Mouse (Mus musculus) heart, embryonic 16.5 days (tissue): ENCODE results near the gene Lce1g. TPM values are rescaled to one million over a fixed set of nuclear protein-coding genes. Genes with fewer than 3 reads are reported as not detected.

Experiments used
- ATAC-seq: fragments of 200-750 bp; cut with Nextera tagmentation; replicated peaks from 2 replicates; pipeline ENCODE4 v1.8.0; 2017; ENCODE audit warnings: moderate number of reproducible peaks; ENCODE audit not compliant: insufficient read depth, low FRiP score; ENCODE audit errors: extremely low read depth
- H3K27ac ChIP-seq: fragments of 300-500 bp; sonication (generic); 2 replicates; pipeline ENCODE4 v1.5.1; 2014; ENCODE audit warnings: mild to moderate bottlenecking, low read length, control low read depth, moderate library complexity
- H3K27me3 ChIP-seq: fragments of 300-500 bp; sonication (generic); 2 replicates; pipeline ENCODE4 v1.6.1; 2014; ENCODE audit warnings: low read length, mixed read lengths; ENCODE audit not compliant: control insufficient read depth, insufficient read depth
- H3K36me3 ChIP-seq: fragments of 300-500 bp; sonication (generic); 2 replicates; pipeline ENCODE4 v1.6.1; 2014; ENCODE audit not compliant: control insufficient read depth, insufficient read depth
- H3K4me1 ChIP-seq: fragments of 300-500 bp; sonication (generic); 2 replicates; pipeline ENCODE4 v1.6.1; 2014; ENCODE audit warnings: low read length, mixed read lengths; ENCODE audit not compliant: control insufficient read depth, insufficient read depth
- H3K4me2 ChIP-seq: fragments of 300-500 bp; sonication (generic); 2 replicates; pipeline ENCODE4 v1.6.1; 2014; ENCODE audit warnings: low read depth, mild to moderate bottlenecking, control low read depth, low read length
- H3K4me3 ChIP-seq: fragments of 300-500 bp; sonication (generic); 2 replicates; pipeline ENCODE4 v1.5.1; 2014; ENCODE audit warnings: mild to moderate bottlenecking, control low read depth, low read length
- H3K9ac ChIP-seq: fragments of 300-500 bp; sonication (generic); 2 replicates; pipeline ENCODE4 v1.6.1; 2014; ENCODE audit warnings: low read length, control low read depth
- H3K9me3 ChIP-seq: fragments of 300-500 bp; sonication (generic); replicated peaks from 2 replicates; pipeline ENCODE4 v1.6.1; 2016; ENCODE audit warnings: low read length; ENCODE audit not compliant: control insufficient read depth
- WGBS: fragments of 180-500 bp; shearing (Covaris S2); extraction: QIAGEN DNeasy Blood & Tissue Kit; methylation state at CpG from one replicate; pipeline ENCODE4 v1.1.7; 2014; 5-methylcytosine and 5-hydroxymethylcytosine counted together
- polyA plus RNA-seq: library from polyadenylated mRNA; unstranded; fragments of >200 nt; fragmentation: Nextera tagmentation; extraction: Ambion mirVana; gene quantifications from 2 replicates; pipeline ENCODE4 v1.2.1, GENCODE M21; 2015

Lce1g gene
- polyA plus RNA-seq: 0.16 TPM in 1 of 2 replicates, not detected in the other

DNA sequence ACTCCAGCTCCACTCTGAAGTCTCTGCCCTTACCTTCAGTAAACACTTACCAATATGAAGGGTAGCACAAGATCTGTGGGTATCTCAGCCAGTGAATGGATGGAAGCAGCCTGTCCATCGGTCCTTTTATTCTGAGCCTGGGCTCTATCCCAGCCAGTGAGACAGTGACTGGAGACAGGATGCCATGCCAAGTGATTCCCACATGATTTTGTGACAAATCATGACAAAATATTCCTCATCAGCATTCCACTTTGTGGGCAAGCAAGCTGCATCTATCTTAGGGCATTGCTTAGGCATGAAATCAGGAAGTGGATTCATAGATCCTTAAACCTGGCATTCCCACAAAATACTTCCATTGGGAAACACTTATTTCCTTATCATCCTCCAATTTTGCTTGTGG, at the start of gene Lce1g:
Gene Lce1g, minus strand, starts transcription at position 101 of the 400 bp plus-strand sequence.
- no peak within 1 kb of the TSS for H3K27ac ChIP-seq
- no peaks in the 10 kb centered on the region for H3K36me3 ChIP-seq
- no peak within 1 kb of the TSS for H3K4me2 ChIP-seq
- no peak within 1 kb of the TSS for H3K4me3 ChIP-seq
- H3K9me3 ChIP-seq: no peaks in the 10 kb centered on the region
- no peaks in the 10 kb centered on the region for H3K27me3 ChIP-seq
- H3K4me1 ChIP-seq: no peaks in the 10 kb centered on the region
- 71% methylated on average over 1 of the region's 1 CpGs for WGBS
- no peak within 1 kb of the TSS for H3K9ac ChIP-seq
- ATAC-seq: no peak

DNA sequence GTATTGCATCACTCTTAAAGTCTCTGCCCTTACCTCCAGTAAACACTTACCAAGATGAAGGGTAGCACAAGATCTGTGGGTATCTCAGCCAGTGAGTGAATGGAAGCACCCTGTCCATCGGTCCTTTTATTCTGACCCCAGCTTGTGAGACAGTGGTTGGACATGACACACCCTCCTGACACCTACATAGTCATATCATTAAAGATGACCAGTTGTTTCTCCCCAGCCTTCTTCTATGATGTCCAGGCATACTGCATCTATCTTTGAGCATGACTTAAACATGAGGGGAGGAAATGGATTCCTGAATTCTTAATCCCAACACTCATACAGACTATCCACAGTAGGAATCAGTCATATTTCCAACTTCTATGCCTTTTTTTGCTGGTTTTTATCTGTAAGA, 38.3 kb upstream of the Lce1g start, which contains the start of gene Lce1j:
Gene Lce1j, minus strand, starts transcription at position 101 of the 400 bp plus-strand sequence.
- Histone ChIP-seq H3K27me3 (no peaks in the 10 kb centered on the region), H3K9me3 (no peaks in the 10 kb centered on the region), H3K4me2 (no peak within 1 kb of the TSS), H3K36me3 (no peaks in the 10 kb centered on the region), H3K9ac (no peak within 1 kb of the TSS), H3K4me3 (no peak within 1 kb of the TSS), H3K4me1 (no peaks in the 10 kb centered on the region), H3K27ac (no peak within 1 kb of the TSS)
- ATAC-seq: no peak
- 60% methylated on average over 1 of the region's 1 CpGs for WGBS

DNA sequence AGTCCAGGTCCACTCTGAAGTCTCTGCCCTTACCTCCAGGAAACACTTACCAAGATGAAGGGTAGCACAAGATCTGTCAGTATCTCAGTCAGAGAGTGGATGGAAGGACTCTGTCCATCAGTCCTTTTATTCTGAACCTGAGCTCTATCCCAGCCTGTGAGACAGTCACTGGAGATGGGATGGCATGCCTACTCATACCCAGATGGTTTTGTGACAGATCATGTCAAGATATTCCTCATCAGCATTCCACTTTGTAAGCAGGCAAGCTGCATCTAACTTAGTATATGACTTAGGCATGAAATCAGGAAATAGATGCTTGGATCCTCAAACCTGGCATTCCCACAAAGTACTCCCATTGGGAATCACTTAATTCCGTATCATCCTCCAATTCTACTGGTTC, 26.7 kb upstream of the Lce1g start, which contains the start of gene Lce1i:
Gene Lce1i, minus strand, starts transcription at position 101 of the 400 bp plus-strand sequence.
- Histone ChIP-seq H3K36me3 (no peaks in the 10 kb centered on the region), H3K4me1 (no peaks in the 10 kb centered on the region), H3K9ac (no peak within 1 kb of the TSS), H3K27me3 (no peaks in the 10 kb centered on the region), H3K4me3 (no peak within 1 kb of the TSS), H3K9me3 (no peaks in the 10 kb centered on the region), H3K4me2 (no peak within 1 kb of the TSS), H3K27ac (no peak within 1 kb of the TSS)
- no peak for ATAC-seq
- 59% methylated on average over 1 of the region's 1 CpGs for WGBS

DNA sequence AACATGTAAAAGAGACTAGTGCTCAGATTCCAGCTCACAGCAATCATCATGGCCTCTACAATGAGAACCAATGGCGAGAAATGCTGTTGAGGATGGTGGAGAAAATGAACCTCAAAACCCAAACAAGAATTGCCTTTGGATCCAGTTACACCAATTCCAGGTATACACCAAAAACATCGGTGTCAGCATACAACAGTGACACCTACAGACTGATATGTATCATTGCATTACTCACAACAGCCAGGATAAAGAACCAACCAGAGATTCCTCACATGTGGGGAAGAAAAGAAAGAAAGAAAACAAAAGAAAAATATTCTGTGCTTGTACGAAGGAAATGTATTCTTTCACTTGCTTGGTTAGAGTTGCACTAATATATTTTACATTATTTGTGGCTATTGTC, 19.4 kb upstream of the Lce1g start:
- Histone ChIP-seq H3K27ac (no peak overlapping the region), H3K27me3 (no peaks in the 10 kb centered on the region; the same call in 1 of the 2 replicates), H3K9ac (no peak overlapping the region), H3K4me1 (no peaks in the 10 kb centered on the region), H3K36me3 (no peaks in the 10 kb centered on the region), H3K9me3 (no peaks in the 10 kb centered on the region), H3K4me2 (no peak overlapping the region), H3K4me3 (no peak overlapping the region)
- 18% methylated on average over 3 of the region's 3 CpGs for WGBS
- no peak for ATAC-seq

DNA sequence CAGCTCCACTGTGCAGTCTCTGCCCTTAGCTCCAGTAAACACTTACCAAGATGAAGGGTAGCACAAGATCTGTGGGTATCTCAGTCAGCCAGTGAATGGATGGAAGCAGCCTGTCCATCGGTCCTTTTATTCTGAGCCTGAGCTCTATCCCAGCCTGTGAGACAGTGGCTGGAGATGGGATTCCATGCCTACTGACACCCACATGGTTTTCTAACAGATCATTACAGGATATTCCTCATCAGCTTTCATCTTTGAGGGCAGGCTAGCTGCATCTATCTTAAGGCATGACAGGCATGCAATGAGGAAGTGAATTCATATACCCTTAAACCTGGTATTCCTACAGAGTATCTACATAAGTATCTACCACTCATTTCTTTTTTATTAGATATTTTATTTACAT, 12.8 kb upstream of the Lce1g start, which contains the start of gene Lce1h:
Gene Lce1h, minus strand, starts transcription at position 101 of the 400 bp plus-strand sequence.
- no peak within 1 kb of the TSS for H3K4me2 ChIP-seq
- no peak within 1 kb of the TSS for H3K4me3 ChIP-seq
- no peaks in the 10 kb centered on the region for H3K27me3 ChIP-seq
- no peaks in the 10 kb centered on the region for H3K4me1 ChIP-seq
- H3K9ac ChIP-seq: no peak within 1 kb of the TSS
- no peak for ATAC-seq
- H3K27ac ChIP-seq: no peak within 1 kb of the TSS
- whole genome bisulfite sequencing: 90% methylated on average over 1 of the region's 1 CpGs
- no peaks in the 10 kb centered on the region for H3K36me3 ChIP-seq
- no peaks in the 10 kb centered on the region for H3K9me3 ChIP-seq

DNA sequence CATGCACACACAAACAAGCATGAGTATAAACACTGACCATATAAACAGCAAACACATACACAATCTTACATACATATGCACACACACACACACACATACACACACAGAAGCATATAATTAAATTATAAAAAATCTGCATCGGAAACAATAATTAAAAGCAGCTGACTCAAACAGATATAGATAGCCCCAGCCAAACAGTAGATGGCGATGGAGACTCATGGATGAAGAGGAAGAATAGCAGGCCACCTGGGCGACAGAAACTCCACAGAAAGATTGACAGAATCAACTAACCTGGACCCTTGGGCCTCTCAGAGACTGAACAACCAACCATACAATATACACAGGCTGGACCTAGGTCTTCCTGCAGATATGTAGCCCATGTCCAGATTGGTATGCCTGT, 1.1 kb upstream of the Lce1g start:
- no peaks in the 10 kb centered on the region for H3K9me3 ChIP-seq
- no peak for ATAC-seq
- no peak overlapping the region for H3K27ac ChIP-seq
- H3K9ac ChIP-seq: no peak overlapping the region
- no peaks in the 10 kb centered on the region for H3K36me3 ChIP-seq
- no peak overlapping the region for H3K4me2 ChIP-seq
- no peaks in the 10 kb centered on the region for H3K4me1 ChIP-seq
- H3K27me3 ChIP-seq: no peaks in the 10 kb centered on the region
- WGBS: 34% methylated on average over 3 of the region's 3 CpGs
- no peak overlapping the region for H3K4me3 ChIP-seq

DNA sequence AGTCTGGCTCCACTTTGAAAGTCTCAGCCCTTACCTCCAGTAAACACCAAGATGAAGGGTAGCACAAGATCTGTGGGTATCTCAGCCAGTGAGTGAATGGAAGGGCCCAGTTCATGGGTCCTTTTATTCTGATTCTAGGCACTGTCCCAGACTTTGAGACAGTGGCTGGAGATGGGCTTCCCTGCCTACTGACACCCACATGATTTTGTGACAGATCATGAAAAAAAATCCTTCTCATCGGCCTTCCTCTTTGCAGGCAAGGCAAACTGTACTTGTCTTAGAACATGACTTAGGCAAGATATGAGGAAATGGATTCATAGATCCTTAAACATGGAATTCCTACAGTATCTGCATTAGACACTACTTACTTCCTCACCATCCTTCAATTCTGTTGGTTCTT, 13.1 kb downstream of the Lce1g start, which contains the start of gene Gm38119:
Gene Gm38119, minus strand, starts transcription at position 101 of the 400 bp plus-strand sequence.
- Histone ChIP-seq H3K27me3 (no peaks in the 10 kb centered on the region), H3K9ac (no peak within 1 kb of the TSS)
- WGBS: 63% methylated on average over 1 of the region's 1 CpGs

DNA sequence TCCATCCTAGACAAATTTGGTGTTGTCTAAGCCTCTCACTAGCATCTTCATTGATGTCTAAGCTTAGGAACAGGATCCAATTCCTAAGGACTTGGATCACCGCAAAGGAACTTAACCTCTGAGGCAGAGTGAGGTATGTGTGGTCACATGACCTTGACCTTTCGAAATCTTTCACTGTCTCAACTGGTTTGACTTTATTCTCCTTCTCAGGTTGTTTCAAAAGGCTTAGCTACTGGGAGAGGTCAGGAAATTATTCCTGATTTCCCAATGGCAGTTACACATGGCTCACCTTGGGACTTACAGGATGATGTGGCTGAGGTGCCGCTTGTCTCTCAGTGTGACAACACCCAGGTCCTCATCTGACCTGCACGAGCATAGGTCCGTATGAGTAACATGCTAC, 29.5 kb downstream of the Lce1g start:
- no peaks in the 10 kb centered on the region for H3K27me3 ChIP-seq
- H3K4me3 ChIP-seq: no peak overlapping the region
- no peak overlapping the region for H3K4me2 ChIP-seq
- no peak overlapping the region for H3K9ac ChIP-seq
- no peaks in the 10 kb centered on the region for H3K36me3 ChIP-seq
- H3K9me3 ChIP-seq: no peaks in the 10 kb centered on the region
- WGBS: 72% methylated on average over 5 of the region's 5 CpGs
- H3K27ac ChIP-seq: no peak overlapping the region
- no peak for ATAC-seq
- no peaks in the 10 kb centered on the region for H3K4me1 ChIP-seq

More for the DNA sequence above, 13.1 kb downstream of the Lce1g start, which contains the start of gene Gm38119:
- no peaks in the 10 kb centered on the region for H3K9me3 ChIP-seq
- no peaks in the 10 kb centered on the region for H3K4me1 ChIP-seq
- no peak for ATAC-seq
- no peaks in the 10 kb centered on the region for H3K36me3 ChIP-seq
- H3K4me2 ChIP-seq: no peak within 1 kb of the TSS
- no peak within 1 kb of the TSS for H3K27ac ChIP-seq
- H3K4me3 ChIP-seq: no peak within 1 kb of the TSS

DNA sequence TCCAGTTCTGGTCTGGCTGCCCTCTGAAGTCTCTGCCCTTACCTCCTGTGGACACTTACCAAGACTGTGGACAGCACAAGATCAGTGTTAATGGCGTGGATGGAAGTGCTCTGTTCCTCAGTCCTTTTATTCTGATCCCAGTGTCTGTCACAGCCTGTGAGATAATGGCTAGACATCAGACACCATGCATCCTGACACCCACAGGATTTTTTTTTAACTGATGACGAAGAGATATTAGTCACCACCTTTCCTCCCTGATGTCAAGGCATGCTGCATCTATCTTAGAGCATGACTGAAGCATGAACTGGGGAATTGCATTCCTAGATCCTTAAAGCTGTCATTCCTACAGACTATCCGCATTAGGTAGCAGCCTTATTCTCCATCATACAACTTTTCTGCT, 31.9 kb downstream of the Lce1g start, which contains the start of gene Lce1f:
Gene Lce1f, minus strand, starts transcription at position 101 of the 400 bp plus-strand sequence.
- no peak within 1 kb of the TSS for H3K4me3 ChIP-seq
- ATAC-seq: no peak
- no peaks in the 10 kb centered on the region for H3K27me3 ChIP-seq
- 58% methylated on average over 3 of the region's 3 CpGs for WGBS
- H3K4me2 ChIP-seq: no peak within 1 kb of the TSS
- H3K9ac ChIP-seq: no peak within 1 kb of the TSS
- no peak within 1 kb of the TSS for H3K27ac ChIP-seq
- H3K36me3 ChIP-seq: no peaks in the 10 kb centered on the region
- H3K4me1 ChIP-seq: no peaks in the 10 kb centered on the region
- H3K9me3 ChIP-seq: no peaks in the 10 kb centered on the region
